Mouse (Mus musculus): ENCODE results near the gene Gnpat. TPM values are rescaled to one million over a fixed set of nuclear protein-coding genes. Genes with fewer than 3 reads are reported as not detected.
A peak's percentile ranks its signal among the peaks of the same experiment; 100 is the strongest.

Gene Gnpat
- polyA plus RNA-seq, 1 experiment, result 95.4 TPM

DNA sequence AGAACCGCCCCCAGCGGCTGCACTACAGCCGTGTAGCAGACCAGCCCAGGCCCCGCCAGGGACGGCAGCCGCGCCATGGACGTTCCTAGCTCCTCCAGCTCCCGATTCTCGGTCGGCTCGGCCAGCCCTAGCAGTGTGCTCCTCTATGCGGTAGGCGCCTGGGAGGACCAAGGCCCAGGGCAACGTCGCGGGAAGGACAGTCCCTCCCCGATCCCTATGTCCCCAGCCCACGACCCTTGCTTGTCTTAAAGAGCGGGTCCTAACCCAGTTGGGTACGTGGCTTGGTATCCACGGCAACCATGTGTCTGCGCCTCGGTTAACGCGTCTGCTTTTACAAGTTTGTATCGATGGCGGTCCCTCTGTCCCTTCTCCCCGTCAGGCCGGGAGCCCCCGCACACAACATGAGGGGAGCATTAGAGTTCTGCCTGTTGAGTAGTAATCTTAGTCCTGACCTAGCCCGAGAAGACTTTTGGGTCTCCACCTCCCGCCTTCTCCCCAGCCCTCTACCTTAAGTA, 387 bp downstream of the Gnpat start:
- Histone ChIP-seq H3K27me3 (ENCODE audit: control insufficient read depth, insufficient read depth, insufficient read length) (no peaks in the 10 kb centered on the region), H3K4me3 (peak overlapping the region; percentile 100), H3ac (ENCODE audit: control insufficient read depth, insufficient read length) (peak overlapping the region; percentile 76), H3K4me2 (ENCODE audit: low read depth) (peak overlapping the region; percentile 83), H3K79me2 (ENCODE audit: control insufficient read depth, insufficient read depth) (peaks cover 67% of the 10 kb centered on the region), H3K36me3 (ENCODE audit: control insufficient read depth, insufficient read depth) (peaks cover 13% of the 10 kb centered on the region)
- TF ChIP-seq MYOG (IDR thresholded peaks at IDR 0.05; ENCODE audit: control insufficient read depth in 1 of 3, insufficient read depth in 1 of 3, insufficient read length in 2 of 3, low read depth in 2 of 3) (peak in 1 of 3 experiments; percentile 32), SRF (IDR thresholded peaks at IDR 0.05; ENCODE audit: control insufficient read depth, insufficient read length, low read depth) (no peak), POLR2A (IDR thresholded peaks at IDR 0.05; ENCODE audit: insufficient read length, low read depth) (no peak)

DNA sequence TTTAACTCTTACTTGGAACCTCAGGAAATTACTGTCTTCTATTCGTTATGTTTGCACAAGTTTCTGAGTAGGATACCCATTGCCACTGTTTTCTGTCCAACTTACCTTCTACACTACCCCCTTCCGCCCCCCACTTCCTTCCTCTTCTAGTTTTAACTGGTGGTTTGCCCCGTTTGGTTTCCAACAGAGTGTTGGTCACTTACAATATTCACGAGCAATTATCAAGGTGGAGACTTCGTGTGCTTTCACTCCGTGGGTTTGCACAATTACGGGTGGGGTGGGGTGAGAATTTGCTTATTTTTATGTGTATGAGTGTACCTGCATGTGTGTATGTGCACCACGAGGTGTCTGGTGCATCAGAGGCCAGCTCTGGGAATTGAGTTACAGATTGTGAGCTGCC, 896 bp downstream of the Gnpat start:
- peak overlapping the region; percentile 100 for H3K4me3 ChIP-seq
- H3K36me3 ChIP-seq (ENCODE audit: control insufficient read depth, insufficient read depth), result peaks cover 10% of the 10 kb centered on the region
- no peak for TF ChIP-seq SRF (IDR thresholded peaks at IDR 0.05; ENCODE audit: control insufficient read depth, insufficient read length, low read depth)
- TF ChIP-seq POLR2AphosphoS2 (IDR thresholded peaks at IDR 0.05; ENCODE audit: insufficient read length, low read depth), result no peak
- TF ChIP-seq POLR2A (IDR thresholded peaks at IDR 0.05; ENCODE audit: insufficient read length, low read depth), result no peak
- H3K79me2 ChIP-seq (ENCODE audit: control insufficient read depth, insufficient read depth), result peaks cover 71% of the 10 kb centered on the region
- peak overlapping the region; percentile 76 for H3ac ChIP-seq (ENCODE audit: control insufficient read depth, insufficient read length)
- no peaks in the 10 kb centered on the region for H3K27me3 ChIP-seq (ENCODE audit: control insufficient read depth, insufficient read depth, insufficient read length)
- peak overlapping the region; percentile 83 for H3K4me2 ChIP-seq (ENCODE audit: low read depth)

DNA sequence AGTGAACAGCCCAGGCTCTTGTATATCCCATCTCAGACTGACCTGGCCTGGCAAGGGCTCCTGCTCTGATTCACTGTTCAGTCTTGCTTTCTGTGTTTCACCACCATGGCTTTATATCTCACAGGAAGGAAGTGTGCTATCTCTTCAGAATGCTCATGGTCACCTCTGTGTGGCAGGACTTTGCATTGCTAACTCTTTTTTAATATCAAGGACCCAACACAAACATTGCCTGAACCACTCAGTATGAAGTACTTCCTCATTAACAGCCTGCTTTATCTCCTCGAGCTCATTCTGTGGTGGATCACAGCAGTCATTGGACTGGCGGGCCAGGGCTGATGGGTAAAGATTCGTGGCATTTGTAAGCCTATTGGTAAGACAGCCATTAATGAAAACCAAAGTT, 3.8 kb downstream of the Gnpat start:
- H3K36me3 ChIP-seq (ENCODE audit: control insufficient read depth, insufficient read depth), result peaks cover 2% of the 10 kb centered on the region
- peaks cover 72% of the 10 kb centered on the region for H3K79me2 ChIP-seq (ENCODE audit: control insufficient read depth, insufficient read depth)
- H3K4me3 ChIP-seq, result no peak overlapping the region
- no peak overlapping the region for H3ac ChIP-seq (ENCODE audit: control insufficient read depth, insufficient read length)
- no peak overlapping the region for H3K4me2 ChIP-seq (ENCODE audit: low read depth)
- TF ChIP-seq SRF (IDR thresholded peaks at IDR 0.05; ENCODE audit: control insufficient read depth, insufficient read length, low read depth), result no peak
- TF ChIP-seq E2F4 (IDR thresholded peaks at IDR 0.05; ENCODE audit: insufficient read depth), result no peak
- TF ChIP-seq REST (IDR thresholded peaks at IDR 0.05; ENCODE audit: insufficient read depth, insufficient read length), result no peak
- no peak for TF ChIP-seq POLR2AphosphoS2 (IDR thresholded peaks at IDR 0.05; ENCODE audit: insufficient read length, low read depth)
- TF ChIP-seq USF1 (IDR thresholded peaks at IDR 0.05; ENCODE audit: low read depth), result no peak
- no peak for TF ChIP-seq MAX (IDR thresholded peaks at IDR 0.05; ENCODE audit: low read depth)
- TF ChIP-seq TCF3 (IDR thresholded peaks at IDR 0.05; ENCODE audit: insufficient read length, low read depth), result no peak
- no peak for TF ChIP-seq TCF12 (IDR thresholded peaks at IDR 0.05; ENCODE audit: insufficient read depth, poor library complexity, severe bottlenecking)
- TF ChIP-seq MYOD1 (IDR thresholded peaks at IDR 0.05; ENCODE audit: control insufficient read depth in 1 of 3, insufficient read length in 2 of 3, low read depth in 2 of 3), result no peak
- TF ChIP-seq CEBPB (IDR thresholded peaks at IDR 0.05; ENCODE audit: insufficient read depth, poor library complexity, severe bottlenecking), result no peak
- no peak for TF ChIP-seq POLR2A (IDR thresholded peaks at IDR 0.05; ENCODE audit: insufficient read length, low read depth)
- no peak for TF ChIP-seq MYOG (IDR thresholded peaks at IDR 0.05; ENCODE audit: control insufficient read depth in 1 of 3, insufficient read depth in 1 of 3, insufficient read length in 2 of 3, low read depth in 2 of 3)
- no peaks in the 10 kb centered on the region for H3K27me3 ChIP-seq (ENCODE audit: control insufficient read depth, insufficient read depth, insufficient read length)

DNA sequence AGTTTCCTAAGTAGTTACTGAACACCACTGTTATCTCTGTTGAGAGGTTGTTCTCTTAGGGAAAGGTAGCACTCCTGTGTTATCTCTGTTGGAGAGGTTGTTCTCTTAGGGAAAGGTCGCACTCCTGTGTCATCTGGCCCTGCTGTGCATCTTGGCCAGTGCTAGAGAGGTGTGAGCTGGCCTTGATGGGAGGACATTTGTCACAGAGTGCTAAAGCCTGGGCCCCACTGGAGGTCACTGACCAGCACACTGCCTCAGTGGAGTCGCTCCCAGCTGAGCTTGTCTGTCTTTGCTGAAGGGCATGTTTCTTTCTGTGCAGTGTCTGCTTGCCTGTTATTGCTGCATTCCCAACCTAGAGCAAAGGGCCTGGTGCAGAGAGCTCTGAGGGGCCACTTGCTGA, 4.3 kb downstream of the Gnpat start:
- no peaks in the 10 kb centered on the region for H3K27me3 ChIP-seq (ENCODE audit: control insufficient read depth, insufficient read depth, insufficient read length)
- peaks cover 7% of the 10 kb centered on the region for H3K36me3 ChIP-seq (ENCODE audit: control insufficient read depth, insufficient read depth)
- H3ac ChIP-seq (ENCODE audit: control insufficient read depth, insufficient read length), result no peak overlapping the region
- no peak overlapping the region for H3K4me3 ChIP-seq
- TF ChIP-seq POLR2AphosphoS2 (IDR thresholded peaks at IDR 0.05; ENCODE audit: insufficient read length, low read depth) (no peak), MAX (IDR thresholded peaks at IDR 0.05; ENCODE audit: low read depth) (no peak), REST (IDR thresholded peaks at IDR 0.05; ENCODE audit: insufficient read depth, insufficient read length) (no peak)
- H3K79me2 ChIP-seq (ENCODE audit: control insufficient read depth, insufficient read depth), result peaks cover 68% of the 10 kb centered on the region
- H3K4me2 ChIP-seq (ENCODE audit: low read depth), result no peak overlapping the region

DNA sequence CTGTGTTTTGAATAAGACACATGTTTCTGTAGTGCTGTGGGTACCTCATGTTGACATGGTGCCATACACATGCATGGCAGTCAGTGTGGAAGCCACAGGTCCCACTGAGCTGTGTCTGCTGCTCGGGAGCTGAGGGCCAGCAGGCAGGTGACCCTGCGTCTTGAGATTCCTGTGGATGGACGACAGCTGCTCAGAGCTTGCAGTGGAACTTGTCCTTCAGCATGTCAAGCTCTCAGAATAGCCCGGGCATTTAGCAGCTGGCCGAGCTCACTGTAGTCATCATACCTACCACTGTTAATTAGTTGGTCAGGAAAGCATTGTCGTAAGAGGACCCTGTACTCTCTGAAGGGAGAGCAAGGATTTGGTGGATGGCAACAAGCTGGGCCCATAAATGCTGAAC, 6.9 kb downstream of the Gnpat start:
- H3K4me2 ChIP-seq (ENCODE audit: low read depth), result peak overlapping the region; percentile 19
- peaks cover 24% of the 10 kb centered on the region for H3K36me3 ChIP-seq (ENCODE audit: control insufficient read depth, insufficient read depth)
- peaks cover 46% of the 10 kb centered on the region for H3K79me2 ChIP-seq (ENCODE audit: control insufficient read depth, insufficient read depth)
- H3K27me3 ChIP-seq (ENCODE audit: control insufficient read depth, insufficient read depth, insufficient read length), result no peaks in the 10 kb centered on the region
- TF ChIP-seq TCF3 (IDR thresholded peaks at IDR 0.05; ENCODE audit: insufficient read length, low read depth), result peak; percentile 92
- peak; percentile 84 to 98 (median 89) for TF ChIP-seq MYOD1 (IDR thresholded peaks at IDR 0.05; ENCODE audit: control insufficient read depth in 1 of 3, insufficient read length in 2 of 3, low read depth in 2 of 3)
- TF ChIP-seq POLR2A (IDR thresholded peaks at IDR 0.05; ENCODE audit: insufficient read length, low read depth), result peak; percentile 20
- peak; percentile 40 for TF ChIP-seq SRF (IDR thresholded peaks at IDR 0.05; ENCODE audit: control insufficient read depth, insufficient read length, low read depth)
- TF ChIP-seq TCF12 (IDR thresholded peaks at IDR 0.05; ENCODE audit: insufficient read depth, poor library complexity, severe bottlenecking), result peak; percentile 69
- TF ChIP-seq E2F4 (IDR thresholded peaks at IDR 0.05; ENCODE audit: insufficient read depth), result no peak
- no peak for TF ChIP-seq REST (IDR thresholded peaks at IDR 0.05; ENCODE audit: insufficient read depth, insufficient read length)
- no peak for TF ChIP-seq USF1 (IDR thresholded peaks at IDR 0.05; ENCODE audit: low read depth)
- no peak for TF ChIP-seq CEBPB (IDR thresholded peaks at IDR 0.05; ENCODE audit: insufficient read depth, poor library complexity, severe bottlenecking)
- TF ChIP-seq MAX (IDR thresholded peaks at IDR 0.05; ENCODE audit: low read depth), result no peak
- TF ChIP-seq MYOG (IDR thresholded peaks at IDR 0.05; ENCODE audit: control insufficient read depth in 1 of 3, insufficient read depth in 1 of 3, insufficient read length in 2 of 3, low read depth in 2 of 3), result peak; percentile 96 to 100 (median 97)
- no peak for TF ChIP-seq POLR2AphosphoS2 (IDR thresholded peaks at IDR 0.05; ENCODE audit: insufficient read length, low read depth)
- no peak overlapping the region for H3ac ChIP-seq (ENCODE audit: control insufficient read depth, insufficient read length)
- H3K4me3 ChIP-seq, result no peak overlapping the region
